Mouse (Mus musculus) embryonic fibroblast, embryonic 13.5 days (primary cell): ENCODE data around the gene L2hgdh.

ENCODE experiments used
- CTCF ChIP-seq: IDR thresholded peaks from 2 replicates; pipeline ENCODE4 v1.5.1; 2011; ENCODE audit warnings: mild to moderate bottlenecking, control low read depth, low read length, moderate library complexity, borderline replicate concordance; ENCODE audit not compliant: insufficient read depth
- POLR2A ChIP-seq: IDR thresholded peaks from 2 replicates; pipeline ENCODE4 v1.6.1; 2011; ENCODE audit warnings: low read depth, mild to moderate bottlenecking, control low read depth, low read length, moderate library complexity

DNA sequence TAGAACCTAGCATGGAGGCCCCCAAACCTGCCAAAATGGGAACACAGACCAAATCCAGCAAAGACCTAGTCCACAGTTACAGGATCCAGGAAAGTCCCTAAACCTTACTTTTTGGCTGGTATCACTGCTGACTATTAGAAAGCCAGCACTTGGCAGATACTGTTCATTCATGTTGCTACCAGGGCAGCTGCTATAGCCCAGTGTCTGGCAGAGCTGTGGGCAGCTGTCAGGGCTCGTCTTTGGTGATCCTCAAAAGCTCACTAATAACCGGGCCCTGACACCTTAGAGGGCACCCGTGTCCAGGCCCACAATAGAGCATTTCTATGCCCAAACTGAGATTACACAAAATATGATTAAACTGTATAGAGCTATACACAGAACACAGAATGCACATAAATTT, 1.8 kb downstream of the L2hgdh start:
- TF ChIP-seq CTCF = no peak
- no peak for TF ChIP-seq POLR2A
